Mouse (Mus musculus): Measurements from ENCODE around the gene Dync1li1.

GRCm38 (mm10) chr9:114699262-114699661 is 10.7 kb downstream of the Dync1li1 start:
- TF ChIP-seq POLR2A (IDR thresholded peaks at IDR 0.05; ENCODE audit: borderline replicate concordance, control insufficient read depth, low read depth, low read length) (no peak), CTCF (IDR thresholded peaks at IDR 0.05; ENCODE audit: control insufficient read depth, insufficient read depth, low read length) (no peak)
